Mouse (Mus musculus) forebrain, embryonic 13.5 days (tissue): ENCODE results near the gene Ppip5k2. TPM values are rescaled to one million over a fixed set of nuclear protein-coding genes. Genes with fewer than 3 reads are reported as not detected.

Source experiments
- ATAC-seq: fragments of 200-750 bp; cut with Nextera tagmentation; 2 replicates; pipeline ENCODE4 v1.8.0; 2017
- H3K27ac ChIP-seq: fragments of 300-500 bp; sonication (generic); 2 replicates; pipeline ENCODE4 v1.5.1; 2015; ENCODE audit warnings: inconsistent platforms, mild to moderate bottlenecking, moderate library complexity
- H3K27me3 ChIP-seq: fragments of 300-500 bp; sonication (generic); 2 replicates; pipeline ENCODE4 v1.6.1; 2015; ENCODE audit warnings: mild to moderate bottlenecking, inconsistent platforms
- H3K36me3 ChIP-seq: fragments of 300-500 bp; sonication (generic); 2 replicates; pipeline ENCODE4 v1.6.1; 2015; ENCODE audit warnings: mild to moderate bottlenecking, inconsistent platforms; ENCODE audit not compliant: poor library complexity, severe bottlenecking
- H3K4me1 ChIP-seq: fragments of 300-500 bp; sonication (generic); 2 replicates; pipeline ENCODE4 v1.6.1; 2015; ENCODE audit warnings: inconsistent platforms
- H3K4me2 ChIP-seq: fragments of 300-500 bp; sonication (generic); 2 replicates; pipeline ENCODE4 v1.6.1; 2015; ENCODE audit warnings: inconsistent platforms, mild to moderate bottlenecking, moderate library complexity
- H3K4me3 ChIP-seq: fragments of 300-500 bp; sonication (generic); 2 replicates; pipeline ENCODE4 v1.5.1; 2015; ENCODE audit warnings: mild to moderate bottlenecking, inconsistent platforms
- H3K9ac ChIP-seq: fragments of 300-500 bp; sonication (generic); 2 replicates; pipeline ENCODE4 v1.6.1; 2015; ENCODE audit warnings: mild to moderate bottlenecking, inconsistent platforms
- H3K9me3 ChIP-seq: fragments of 300-500 bp; sonication (generic); replicated peaks from 2 replicates; pipeline ENCODE4 v1.6.1; 2016; ENCODE audit warnings: inconsistent platforms
- WGBS: fragments of 180-500 bp; shearing (Covaris S2); methylation state at CpG from one replicate; pipeline ENCODE4 v1.1.7; 2015; 5-methylcytosine and 5-hydroxymethylcytosine counted together
- polyA plus RNA-seq: library from polyadenylated mRNA; unstranded; fragments of >200 nt; fragmentation: Nextera tagmentation; extraction: Ambion mirVana; gene quantifications from 2 replicates; pipeline ENCODE4 v1.2.1, GENCODE M21; 2015

Ppip5k2 gene
- 44.8 and 51.7 TPM in 2 replicates for polyA plus RNA-seq

DNA sequence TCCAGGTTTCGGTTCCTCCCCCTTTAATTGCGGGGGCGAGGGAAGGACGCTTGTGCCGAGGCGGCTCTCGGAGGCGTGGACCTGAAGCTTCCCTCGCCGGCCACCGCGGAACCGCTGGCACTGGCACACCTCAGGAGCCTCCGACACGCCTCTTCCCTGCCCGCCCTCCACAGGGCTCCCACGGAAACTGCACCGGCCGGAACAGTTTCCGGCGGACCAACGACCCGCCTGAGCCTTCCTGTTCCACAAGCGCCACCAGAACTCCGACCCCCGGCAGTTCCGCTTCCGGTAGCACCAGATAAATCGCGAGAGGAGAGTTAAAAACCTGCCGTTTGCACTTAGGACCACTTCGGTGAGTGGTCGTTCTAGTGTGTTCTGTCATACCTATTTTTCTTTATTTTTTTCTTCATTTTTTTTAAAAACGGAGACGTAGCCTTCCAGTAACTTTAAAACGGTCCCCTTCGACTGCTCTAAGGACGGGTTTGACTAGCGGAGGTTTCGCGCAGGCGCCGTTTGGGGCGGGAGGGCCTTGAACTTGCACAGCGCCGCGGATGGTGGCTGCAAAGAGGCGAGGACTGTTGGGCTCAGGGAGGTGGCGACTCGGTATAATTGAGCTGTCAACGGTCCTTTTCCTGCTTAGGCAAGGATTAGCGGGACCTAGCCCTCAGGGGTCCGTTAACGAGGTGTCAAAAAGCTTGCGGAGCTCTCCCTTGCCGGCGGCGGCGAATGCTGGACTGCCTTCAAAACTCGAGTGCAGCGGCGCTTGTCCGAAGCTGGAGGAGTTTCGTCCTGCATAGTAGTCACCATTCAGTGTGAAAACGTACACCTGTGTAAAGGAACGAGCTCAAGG is at the start of gene Ppip5k2, which contains the start of gene Gin1:
TSS of gene Ppip5k2 (minus strand) at position 508 of the 850 bp plus-strand sequence.
TSS of gene Gin1 (plus strand) at position 269 of the 850 bp plus-strand sequence.
- H3K9ac ChIP-seq: peak within 1 kb of the TSS; percentile 92
- peak within 1 kb of the TSS; percentile 82 for H3K4me2 ChIP-seq
- under 1% methylated on average over 66 of the region's 66 CpGs for WGBS
- no peaks in the 10 kb centered on the region for H3K27me3 ChIP-seq
- no peaks in the 10 kb centered on the region for H3K9me3 ChIP-seq
- H3K4me3 ChIP-seq: peak within 1 kb of the TSS; percentile 96
- no peaks in the 10 kb centered on the region for H3K36me3 ChIP-seq
- peak within 1 kb of the TSS; percentile 87 for H3K27ac ChIP-seq
- H3K4me1 ChIP-seq: peaks cover 23% of the 10 kb centered on the region
- ATAC-seq: peak; percentile 99

DNA sequence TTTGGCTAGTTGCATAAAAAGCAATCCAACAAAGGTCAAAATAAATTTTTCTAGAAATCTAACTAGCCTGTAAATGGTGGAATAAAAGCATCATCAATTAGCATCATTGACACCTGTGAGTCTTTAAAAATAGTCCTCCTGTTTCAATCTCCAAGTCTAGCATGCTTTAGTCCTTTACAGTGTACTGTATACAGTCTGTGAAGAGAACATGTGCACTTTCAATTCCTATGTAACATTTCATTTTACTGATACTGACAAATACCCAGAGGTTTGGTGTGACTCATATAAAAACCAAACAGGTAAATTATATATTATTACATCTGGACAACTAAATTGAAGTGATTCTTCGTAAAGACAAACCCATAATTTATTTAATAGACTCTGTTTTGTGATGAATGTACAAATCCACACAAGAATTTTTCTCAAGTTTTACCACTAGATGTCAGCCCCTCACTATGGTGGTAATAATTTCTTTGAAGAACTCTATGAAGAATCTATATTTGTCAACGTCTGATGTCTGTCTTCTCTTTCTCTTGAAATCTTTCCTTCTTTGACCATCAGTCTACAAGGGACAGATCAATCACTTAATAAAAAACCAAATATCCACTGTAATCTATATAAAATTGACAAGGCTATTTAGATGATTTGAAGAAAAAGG is 39.2 kb upstream of the Ppip5k2 start:
- Histone ChIP-seq H3K4me2 (no peak overlapping the region), H3K4me1 (no peaks in the 10 kb centered on the region), H3K9me3 (no peaks in the 10 kb centered on the region), H3K27me3 (no peaks in the 10 kb centered on the region), H3K9ac (no peak overlapping the region), H3K4me3 (no peak overlapping the region), H3K27ac (no peak overlapping the region), H3K36me3 (no peaks in the 10 kb centered on the region)
- 43% methylated on average over 2 of the region's 2 CpGs for WGBS
- ATAC-seq: peak; percentile 73

DNA sequence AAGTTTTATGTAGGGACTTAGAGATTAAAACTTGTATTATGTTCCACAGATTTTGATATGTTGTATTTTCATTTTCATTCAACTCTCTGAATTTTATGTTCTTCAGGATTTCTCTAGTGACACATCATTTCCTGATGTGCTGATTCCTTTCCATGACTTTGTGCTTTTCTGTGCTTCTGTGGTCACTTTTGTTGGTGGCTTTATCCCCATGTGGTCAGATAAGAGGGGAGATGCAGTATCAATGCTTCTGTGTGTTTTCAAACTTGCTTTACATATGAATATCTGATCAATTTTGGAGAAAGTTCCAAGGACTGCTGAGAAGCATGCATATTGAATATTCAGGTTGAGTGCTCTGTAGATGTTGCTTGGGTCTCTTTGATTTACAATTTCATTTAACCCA is 34.3 kb upstream of the Ppip5k2 start:
- Histone ChIP-seq H3K4me3 (no peak overlapping the region), H3K9me3 (peaks cover 6% of the 10 kb centered on the region), H3K9ac (no peak overlapping the region), H3K36me3 (no peaks in the 10 kb centered on the region), H3K4me2 (no peak overlapping the region), H3K27ac (no peak overlapping the region), H3K27me3 (no peaks in the 10 kb centered on the region), H3K4me1 (no peaks in the 10 kb centered on the region)
- ATAC-seq: no peak

DNA sequence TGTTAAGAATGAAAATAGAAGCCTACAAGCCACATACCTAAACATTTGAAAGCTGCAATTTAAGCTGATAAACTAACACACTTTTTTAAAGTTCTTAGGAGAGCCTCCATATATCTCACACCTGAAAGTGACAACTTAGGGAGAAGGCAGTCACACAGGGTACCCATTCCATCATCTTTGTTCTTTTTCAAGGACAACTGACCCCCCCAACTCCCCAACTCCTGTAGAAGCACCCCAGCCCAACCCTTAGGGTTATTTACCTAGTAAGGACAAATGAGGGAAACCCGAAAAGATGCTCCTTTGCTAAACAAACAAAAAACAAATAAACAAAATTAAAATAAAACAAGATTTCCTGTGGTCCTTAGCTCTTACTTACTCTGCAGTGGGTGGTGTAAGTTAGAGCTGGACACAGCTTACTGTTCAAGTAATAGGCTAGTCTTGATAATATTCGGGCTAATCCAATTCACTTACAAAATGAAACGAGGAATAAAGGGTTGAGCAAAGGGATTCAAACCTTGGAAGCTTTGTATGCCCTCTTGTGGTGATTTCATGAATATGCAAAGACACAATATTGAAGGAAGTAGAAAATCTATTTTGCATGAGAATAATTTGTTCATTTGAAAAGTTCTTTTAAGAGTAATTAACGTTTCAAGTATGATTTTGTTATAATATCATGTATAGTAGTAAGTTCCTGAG is 32.1 kb upstream of the Ppip5k2 start:
- no peak overlapping the region for H3K4me2 ChIP-seq
- no peaks in the 10 kb centered on the region for H3K4me1 ChIP-seq
- 33% methylated on average over 4 of the region's 4 CpGs for WGBS
- no peak overlapping the region for H3K9ac ChIP-seq
- no peaks in the 10 kb centered on the region for H3K36me3 ChIP-seq
- no peak overlapping the region for H3K4me3 ChIP-seq
- ATAC-seq: peak; percentile 65; the same call in 1 of the 2 replicates
- H3K27me3 ChIP-seq: no peaks in the 10 kb centered on the region
- no peak overlapping the region for H3K27ac ChIP-seq
- peaks cover 6% of the 10 kb centered on the region for H3K9me3 ChIP-seq

DNA sequence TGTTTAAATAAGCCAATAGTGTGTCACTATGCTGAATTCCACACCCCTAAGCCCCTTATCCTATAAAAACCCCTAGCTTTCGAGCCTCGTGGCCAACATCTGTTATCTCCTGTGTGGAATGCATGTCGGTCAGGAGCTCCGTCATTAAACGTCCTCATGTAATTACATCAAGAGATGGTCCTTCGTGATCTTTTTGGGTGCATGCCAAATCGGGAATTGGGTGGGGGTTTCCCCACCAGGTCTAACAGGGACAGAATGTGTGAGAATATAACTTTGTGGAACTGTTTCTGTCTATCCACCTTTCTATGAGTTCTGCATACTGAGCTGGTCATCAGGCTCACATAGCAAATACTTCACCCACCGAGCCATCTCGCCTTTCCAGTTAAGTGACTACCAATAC is 25.7 kb upstream of the Ppip5k2 start:
- peaks cover 6% of the 10 kb centered on the region for H3K9me3 ChIP-seq
- H3K4me3 ChIP-seq: no peak overlapping the region
- H3K9ac ChIP-seq: no peak overlapping the region
- no peaks in the 10 kb centered on the region for H3K27me3 ChIP-seq
- peaks cover 4% of the 10 kb centered on the region; the same call in 1 of the 2 replicates for H3K36me3 ChIP-seq
- 91% methylated on average over 9 of the region's 9 CpGs for whole genome bisulfite sequencing
- H3K27ac ChIP-seq: no peak overlapping the region
- H3K4me1 ChIP-seq: no peaks in the 10 kb centered on the region
- no peak for ATAC-seq
- H3K4me2 ChIP-seq: no peak overlapping the region

DNA sequence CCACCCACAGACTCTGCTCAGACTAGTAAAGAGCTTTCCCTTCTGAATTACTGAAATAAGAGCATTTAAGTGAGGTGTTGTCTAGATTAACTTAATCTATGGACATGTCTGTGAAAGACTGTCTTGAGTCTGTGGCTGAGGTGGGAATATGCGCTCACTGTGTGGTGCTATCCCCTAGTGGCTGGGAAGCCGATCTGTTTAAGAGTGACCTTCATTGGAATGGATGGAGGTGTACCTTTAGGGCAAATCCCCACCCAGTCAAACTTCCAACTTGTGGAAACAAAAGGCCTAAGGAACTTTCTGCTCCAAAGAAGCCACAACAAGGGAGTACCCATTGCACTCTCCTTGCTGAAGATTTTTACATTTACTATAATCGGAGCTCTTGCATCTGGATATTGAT is 23.9 kb upstream of the Ppip5k2 start:
- H3K9ac ChIP-seq: no peak overlapping the region
- H3K36me3 ChIP-seq: peaks cover 4% of the 10 kb centered on the region; the same call in 1 of the 2 replicates
- WGBS: 92% methylated on average over 3 of the region's 3 CpGs
- no peak overlapping the region for H3K4me3 ChIP-seq
- ATAC-seq: no peak
- H3K9me3 ChIP-seq: no peaks in the 10 kb centered on the region
- H3K4me1 ChIP-seq: no peaks in the 10 kb centered on the region
- H3K27me3 ChIP-seq: no peaks in the 10 kb centered on the region
- H3K27ac ChIP-seq: no peak overlapping the region
- H3K4me2 ChIP-seq: no peak overlapping the region

DNA sequence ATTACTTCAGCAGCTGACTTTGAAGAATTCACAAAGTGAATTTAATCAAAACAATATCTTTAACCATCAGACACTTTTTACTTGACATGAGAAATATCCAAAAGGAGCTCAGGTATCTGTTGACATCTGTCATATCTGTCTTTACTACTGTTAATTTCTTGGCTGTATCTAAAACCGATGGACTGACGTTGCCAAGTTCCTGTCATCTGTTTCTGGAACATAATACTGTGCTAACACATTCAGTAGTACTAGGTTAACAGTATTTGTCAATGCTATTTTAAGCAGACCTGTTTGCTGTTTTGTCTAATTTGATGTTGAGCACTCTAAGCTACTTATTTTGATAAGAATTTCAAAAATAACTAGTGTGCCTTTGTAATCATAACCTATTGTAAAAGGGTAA is 18.3 kb upstream of the Ppip5k2 start:
- no peaks in the 10 kb centered on the region for H3K27me3 ChIP-seq
- H3K36me3 ChIP-seq: peaks cover 8% of the 10 kb centered on the region; the same call in 1 of the 2 replicates
- no peak overlapping the region for H3K4me3 ChIP-seq
- no peak overlapping the region for H3K9ac ChIP-seq
- H3K4me1 ChIP-seq: no peaks in the 10 kb centered on the region
- WGBS: 94% methylated on average over 2 of the region's 2 CpGs
- no peaks in the 10 kb centered on the region for H3K9me3 ChIP-seq
- no peak overlapping the region for H3K27ac ChIP-seq
- no peak for ATAC-seq
- H3K4me2 ChIP-seq: no peak overlapping the region

DNA sequence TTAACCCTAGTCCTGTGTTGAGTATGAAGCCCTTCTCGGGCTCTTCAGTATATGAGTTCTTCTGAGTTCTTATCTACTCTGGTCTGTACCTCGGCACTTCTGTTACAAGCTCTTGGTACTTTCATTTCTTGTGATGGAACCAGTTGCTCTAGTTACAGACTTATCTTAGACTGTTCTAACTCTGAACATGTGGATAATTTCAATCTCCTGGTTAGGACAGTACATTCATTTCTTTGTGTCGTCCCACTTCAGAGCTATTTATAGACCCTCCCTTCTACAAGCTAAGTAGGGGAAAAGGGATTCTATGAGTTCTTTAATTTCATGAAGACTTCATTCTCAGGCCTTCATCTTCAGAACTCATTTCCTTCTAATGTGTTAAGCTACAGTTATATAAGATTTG is 17.5 kb upstream of the Ppip5k2 start:
- ATAC-seq: no peak
- Histone ChIP-seq H3K9ac (no peak overlapping the region), H3K27me3 (no peaks in the 10 kb centered on the region), H3K4me3 (no peak overlapping the region), H3K4me2 (no peak overlapping the region), H3K9me3 (no peaks in the 10 kb centered on the region), H3K27ac (no peak overlapping the region), H3K4me1 (no peaks in the 10 kb centered on the region), H3K36me3 (peaks cover 4% of the 10 kb centered on the region; the same call in 1 of the 2 replicates)
- 90% methylated on average over 3 of the region's 3 CpGs for WGBS

DNA sequence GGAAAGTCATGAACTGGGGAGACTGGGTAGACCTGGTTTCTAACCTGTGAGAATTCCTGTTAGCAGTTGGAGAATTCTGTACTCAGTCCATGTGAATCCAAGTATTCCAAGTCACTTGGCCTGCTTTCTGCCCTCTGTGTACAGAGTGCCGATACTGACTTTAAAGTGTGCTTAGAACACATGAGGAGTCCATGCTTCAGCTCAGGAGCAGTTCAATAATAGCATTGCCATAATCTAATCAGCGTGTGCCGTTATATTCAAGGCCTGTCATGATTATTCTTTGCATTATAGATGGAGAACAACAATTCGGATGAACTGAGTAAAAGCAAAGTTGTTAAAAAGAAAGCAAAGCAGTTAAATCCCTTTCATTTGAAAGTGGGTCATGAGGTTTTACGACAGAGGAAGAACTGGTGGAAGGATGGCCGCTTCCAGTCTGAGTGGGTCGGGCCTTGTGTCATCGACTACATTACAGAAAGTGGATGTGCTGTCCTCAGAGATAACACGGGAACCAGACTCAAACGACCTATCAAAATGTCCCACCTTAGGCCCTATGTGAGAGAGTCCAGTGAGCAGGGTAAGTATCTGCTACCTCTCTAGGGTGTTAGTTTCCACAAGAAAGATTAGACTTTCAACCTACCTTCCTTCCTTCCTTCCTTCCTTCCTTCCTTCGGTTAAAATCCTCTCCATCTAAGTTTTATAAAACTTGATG is 15.6 kb upstream of the Ppip5k2 start:
- H3K36me3 ChIP-seq: peaks cover 4% of the 10 kb centered on the region; the same call in 1 of the 2 replicates
- WGBS: 93% methylated on average over 11 of the region's 11 CpGs

DNA sequence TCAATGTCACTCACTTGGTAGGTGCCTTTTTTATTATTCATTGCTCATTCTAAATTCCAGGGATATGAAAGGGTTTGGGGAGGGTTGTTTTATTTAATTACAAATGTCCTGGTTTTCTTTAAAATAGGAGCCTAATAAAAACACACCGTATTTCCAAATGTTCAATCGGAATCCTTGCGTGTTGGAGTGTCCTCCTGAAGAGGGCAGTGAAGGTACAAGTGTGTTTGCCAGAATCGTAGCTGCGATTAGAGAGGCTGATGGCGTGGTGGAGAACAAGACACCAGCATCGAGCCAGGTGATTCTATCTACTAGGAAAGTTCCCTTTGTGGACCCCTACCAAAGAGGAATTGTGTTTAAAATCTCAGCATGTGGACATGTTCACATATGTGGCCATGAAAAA is 14.7 kb upstream of the Ppip5k2 start:
- 77% methylated on average over 7 of the region's 7 CpGs for WGBS

More for the DNA sequence above, 15.6 kb upstream of the Ppip5k2 start:
- no peaks in the 10 kb centered on the region for H3K9me3 ChIP-seq
- H3K9ac ChIP-seq: no peak overlapping the region
- no peaks in the 10 kb centered on the region for H3K4me1 ChIP-seq
- H3K27ac ChIP-seq: no peak overlapping the region
- no peaks in the 10 kb centered on the region for H3K27me3 ChIP-seq
- no peak overlapping the region for H3K4me2 ChIP-seq
- ATAC-seq: no peak
- no peak overlapping the region for H3K4me3 ChIP-seq

DNA sequence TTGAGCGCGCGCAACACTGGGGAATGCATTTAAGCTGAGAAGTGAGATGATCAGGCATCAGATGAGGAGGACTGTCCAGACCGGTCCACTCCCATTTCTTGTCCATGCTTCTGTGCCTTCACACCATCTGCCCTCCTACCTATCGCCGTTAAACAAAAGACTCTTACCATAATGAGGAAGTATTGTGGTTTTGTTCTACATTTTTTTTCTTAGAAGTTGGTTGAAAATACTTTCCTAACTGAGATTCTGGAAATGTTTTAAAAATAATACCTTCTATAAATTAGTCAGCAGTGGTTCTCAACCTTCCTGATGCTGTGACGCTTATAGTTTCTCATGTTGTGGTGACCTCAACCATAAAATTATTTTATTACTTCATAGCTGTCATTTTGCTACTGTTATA is 11.5 kb upstream of the Ppip5k2 start:
- peaks cover 4% of the 10 kb centered on the region; the same call in 1 of the 2 replicates for H3K36me3 ChIP-seq
- WGBS: 94% methylated on average over 7 of the region's 7 CpGs

More for the DNA sequence above, 14.7 kb upstream of the Ppip5k2 start:
- Histone ChIP-seq H3K9ac (no peak overlapping the region), H3K4me2 (no peak overlapping the region), H3K36me3 (peaks cover 4% of the 10 kb centered on the region; the same call in 1 of the 2 replicates), H3K27ac (no peak overlapping the region), H3K4me1 (no peaks in the 10 kb centered on the region), H3K9me3 (no peaks in the 10 kb centered on the region), H3K27me3 (no peaks in the 10 kb centered on the region), H3K4me3 (no peak overlapping the region)
- ATAC-seq: no peak

More for the DNA sequence above, 11.5 kb upstream of the Ppip5k2 start:
- H3K9ac ChIP-seq: no peak overlapping the region
- no peaks in the 10 kb centered on the region for H3K9me3 ChIP-seq
- H3K4me3 ChIP-seq: no peak overlapping the region
- H3K27me3 ChIP-seq: no peaks in the 10 kb centered on the region
- H3K4me2 ChIP-seq: no peak overlapping the region
- H3K27ac ChIP-seq: no peak overlapping the region
- no peak for ATAC-seq
- no peaks in the 10 kb centered on the region for H3K4me1 ChIP-seq
